Mouse (Mus musculus): ENCODE results near the gene Ube2n.
A peak's percentile ranks its signal among the peaks of the same experiment; 100 is the strongest.

Ube2n gene

DNA sequence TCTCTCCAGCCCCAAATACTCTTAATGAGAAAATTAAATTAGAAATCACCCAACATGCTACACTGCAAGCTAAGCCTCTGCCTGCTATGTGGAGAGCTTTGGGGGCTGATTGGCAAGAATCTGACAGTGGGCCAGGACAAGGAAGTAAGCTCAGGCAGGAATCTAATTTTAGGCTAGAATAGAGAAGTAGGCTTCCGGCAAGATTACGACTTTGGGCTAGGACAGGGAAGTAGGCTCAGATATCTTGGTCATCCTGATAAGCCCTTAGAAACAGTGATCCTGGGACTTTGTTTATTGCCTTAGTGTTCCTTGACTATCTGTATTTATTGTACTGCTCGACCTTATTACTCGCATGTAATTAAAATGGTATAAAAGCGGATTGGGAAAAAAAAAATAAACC lies 20.7 kb upstream of the Ube2n start:
- Histone ChIP-seq H3K4me3 (replicated peaks; ENCODE audit: low read length) (no peak overlapping the region), H3K27me3 (ENCODE audit: insufficient read depth, low read length) (no peaks in the 10 kb centered on the region), H3K36me3 (ENCODE audit: insufficient read depth, low read length) (peaks cover 94% of the 10 kb centered on the region), H3K9me3 (ENCODE audit: low read length) (no peaks in the 10 kb centered on the region), H3K4me1 (replicated peaks; ENCODE audit: low read depth, low read length) (peaks cover 3% of the 10 kb centered on the region; the same call in 1 of the 2 replicates)
- TF ChIP-seq CTCF (conservative IDR thresholded peaks at IDR 0.05; ENCODE audit: low read length) (no peak), POU5F1 (IDR thresholded peaks at IDR 0.05; ENCODE audit: borderline replicate concordance, low read length) (no peak), NANOG (IDR thresholded peaks at IDR 0.05; ENCODE audit: borderline replicate concordance, low read length) (no peak)

DNA sequence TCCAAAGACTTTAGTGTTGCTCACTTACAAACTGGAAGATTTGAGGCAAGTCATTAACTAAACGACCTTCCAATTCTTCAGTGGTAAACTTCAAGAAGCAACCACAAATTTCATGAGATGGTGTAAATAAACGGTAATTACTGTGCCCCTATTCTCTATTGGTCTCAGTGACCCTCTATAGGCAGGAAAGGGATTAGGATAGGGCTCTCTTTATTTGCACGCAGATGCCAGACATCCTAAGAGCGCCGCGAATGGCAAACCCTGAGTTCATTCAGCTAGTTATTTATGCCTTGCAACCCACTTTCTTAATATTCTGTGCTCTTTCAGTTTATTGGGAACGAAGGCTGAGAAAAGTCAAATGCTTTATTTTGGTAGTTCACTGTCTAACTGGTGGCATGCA lies 13.9 kb upstream of the Ube2n start:
- H3K27me3 ChIP-seq (ENCODE audit: insufficient read depth, low read length) = no peaks in the 10 kb centered on the region
- TF ChIP-seq NANOG (IDR thresholded peaks at IDR 0.05; ENCODE audit: borderline replicate concordance, low read length) (no peak), CTCF (conservative IDR thresholded peaks at IDR 0.05; ENCODE audit: low read length) (no peak), POU5F1 (IDR thresholded peaks at IDR 0.05; ENCODE audit: borderline replicate concordance, low read length) (no peak)
- H3K4me1 ChIP-seq (replicated peaks; ENCODE audit: low read depth, low read length) = peaks cover 27% of the 10 kb centered on the region
- H3K4me3 ChIP-seq (replicated peaks; ENCODE audit: low read length) = peak overlapping the region; percentile 95
- H3K36me3 ChIP-seq (ENCODE audit: insufficient read depth, low read length) = peaks cover 34% of the 10 kb centered on the region
- no peaks in the 10 kb centered on the region for H3K9me3 ChIP-seq (ENCODE audit: low read length)

DNA sequence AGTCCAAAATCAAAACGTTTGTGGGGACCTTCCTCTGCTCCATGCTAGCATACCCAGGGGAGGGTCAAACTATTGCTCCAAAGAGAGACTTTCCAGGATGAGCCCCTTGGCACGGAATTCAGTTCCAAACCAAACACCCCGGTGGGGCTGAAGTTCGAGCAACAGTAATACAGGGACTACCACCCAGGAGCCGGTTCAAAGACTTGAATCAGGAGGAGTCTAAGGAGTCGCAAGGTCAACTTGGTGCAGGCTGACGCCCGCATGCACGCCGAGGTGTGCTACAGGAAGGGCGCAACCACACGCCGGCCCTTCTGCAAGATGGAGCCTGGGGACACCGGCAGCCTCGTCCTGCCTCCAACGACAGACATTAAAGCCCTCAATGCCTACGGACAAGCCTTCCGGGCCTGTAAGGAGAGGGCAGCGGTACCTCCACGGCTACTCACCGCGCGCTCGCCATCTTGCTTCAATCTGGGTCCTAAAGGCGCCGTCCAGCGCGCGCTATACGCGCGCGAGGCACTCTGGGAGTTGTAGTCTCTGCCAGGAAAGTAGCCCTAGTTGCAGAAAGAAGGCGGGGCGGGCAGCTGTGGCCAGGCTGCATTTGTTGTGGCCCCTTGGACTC lies 13.4 kb upstream of the Ube2n start, which contains the start of gene Mrpl42:
Gene Mrpl42, minus strand, starts transcription at position 478 of the 619 bp plus-strand sequence.
- Histone ChIP-seq H3K27me3 (ENCODE audit: insufficient read depth, low read length) (no peaks in the 10 kb centered on the region), H3K36me3 (ENCODE audit: insufficient read depth, low read length) (peaks cover 30% of the 10 kb centered on the region), H3K4me1 (replicated peaks; ENCODE audit: low read depth, low read length) (peaks cover 27% of the 10 kb centered on the region), H3K4me3 (replicated peaks; ENCODE audit: low read length) (peak within 1 kb of the TSS; percentile 95), H3K9me3 (ENCODE audit: low read length) (no peaks in the 10 kb centered on the region)
- TF ChIP-seq NANOG (IDR thresholded peaks at IDR 0.05; ENCODE audit: borderline replicate concordance, low read length) (no peak), CTCF (conservative IDR thresholded peaks at IDR 0.05; ENCODE audit: low read length) (no peak)

DNA sequence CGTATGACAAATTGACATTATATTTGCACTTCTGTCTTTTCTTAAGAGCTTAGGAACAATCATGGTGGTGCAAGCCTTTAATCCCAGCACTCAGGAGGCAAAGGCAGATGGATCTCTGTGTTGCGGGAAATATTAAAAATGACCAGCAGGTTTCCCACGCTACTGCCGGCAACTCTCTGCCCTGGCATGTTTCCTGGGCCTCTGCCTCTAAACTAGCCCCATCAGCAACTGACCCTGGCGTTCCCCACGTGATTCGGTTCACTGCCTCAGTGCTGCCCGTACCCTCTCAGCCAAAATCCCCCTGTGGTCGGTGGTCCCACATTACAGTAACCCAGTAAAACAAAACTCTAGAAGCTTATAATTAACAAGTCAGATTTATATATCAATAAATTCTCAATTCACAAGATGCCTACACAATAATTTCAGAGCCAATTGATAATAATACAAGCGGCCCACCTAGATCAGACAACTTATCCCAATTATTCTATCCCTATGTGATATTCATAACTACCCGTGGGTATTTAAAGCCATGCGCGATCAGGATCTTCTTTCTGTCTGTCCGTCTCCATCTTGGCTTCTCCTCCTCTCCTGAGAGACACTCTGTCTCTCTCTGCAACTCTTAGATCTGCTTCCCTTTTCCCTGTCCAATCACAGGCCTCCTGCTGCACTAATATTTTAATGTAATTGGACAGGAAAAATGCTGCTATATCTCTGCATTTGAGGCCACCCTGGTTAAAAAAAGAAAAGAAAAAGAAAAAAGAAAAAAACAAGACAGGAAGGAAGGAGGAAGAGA lies 11.3 kb upstream of the Ube2n start:
- peaks cover 36% of the 10 kb centered on the region for H3K4me1 ChIP-seq (replicated peaks; ENCODE audit: low read depth, low read length)
- H3K9me3 ChIP-seq (ENCODE audit: low read length) = no peaks in the 10 kb centered on the region
- H3K36me3 ChIP-seq (ENCODE audit: insufficient read depth, low read length) = peaks cover 12% of the 10 kb centered on the region
- no peak for TF ChIP-seq CTCF (conservative IDR thresholded peaks at IDR 0.05; ENCODE audit: low read length)
- TF ChIP-seq POU5F1 (IDR thresholded peaks at IDR 0.05; ENCODE audit: borderline replicate concordance, low read length) = no peak
- TF ChIP-seq NANOG (IDR thresholded peaks at IDR 0.05; ENCODE audit: borderline replicate concordance, low read length) = no peak
- no peak overlapping the region for H3K4me3 ChIP-seq (replicated peaks; ENCODE audit: low read length)
- H3K27me3 ChIP-seq (ENCODE audit: insufficient read depth, low read length) = no peaks in the 10 kb centered on the region

DNA sequence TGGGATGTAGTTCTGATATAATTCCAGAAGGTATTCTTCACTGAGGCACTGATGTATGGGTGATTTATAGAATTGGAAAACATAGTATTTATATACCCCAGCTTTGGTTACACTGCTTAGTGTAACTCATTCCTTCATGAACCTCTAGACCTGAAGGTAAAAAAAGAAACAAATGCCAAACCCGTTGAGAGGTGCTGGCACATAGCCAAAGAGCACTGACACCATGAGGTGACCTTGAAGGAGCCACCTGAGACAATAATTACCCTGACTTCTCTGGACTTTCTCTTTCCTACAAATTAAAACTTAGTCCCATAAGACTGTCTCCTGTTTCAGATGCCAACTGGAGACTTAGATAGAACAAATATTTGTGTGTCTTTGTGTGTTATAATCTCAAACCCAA lies 10.6 kb upstream of the Ube2n start:
- Histone ChIP-seq H3K4me1 (replicated peaks; ENCODE audit: low read depth, low read length) (peaks cover 43% of the 10 kb centered on the region), H3K36me3 (ENCODE audit: insufficient read depth, low read length) (peaks cover 7% of the 10 kb centered on the region; the same call in 1 of the 2 replicates), H3K27me3 (ENCODE audit: insufficient read depth, low read length) (no peaks in the 10 kb centered on the region), H3K9me3 (ENCODE audit: low read length) (no peaks in the 10 kb centered on the region), H3K4me3 (replicated peaks; ENCODE audit: low read length) (no peak overlapping the region)
- TF ChIP-seq CTCF (conservative IDR thresholded peaks at IDR 0.05; ENCODE audit: low read length) (no peak), POU5F1 (IDR thresholded peaks at IDR 0.05; ENCODE audit: borderline replicate concordance, low read length) (no peak), NANOG (IDR thresholded peaks at IDR 0.05; ENCODE audit: borderline replicate concordance, low read length) (no peak)

DNA sequence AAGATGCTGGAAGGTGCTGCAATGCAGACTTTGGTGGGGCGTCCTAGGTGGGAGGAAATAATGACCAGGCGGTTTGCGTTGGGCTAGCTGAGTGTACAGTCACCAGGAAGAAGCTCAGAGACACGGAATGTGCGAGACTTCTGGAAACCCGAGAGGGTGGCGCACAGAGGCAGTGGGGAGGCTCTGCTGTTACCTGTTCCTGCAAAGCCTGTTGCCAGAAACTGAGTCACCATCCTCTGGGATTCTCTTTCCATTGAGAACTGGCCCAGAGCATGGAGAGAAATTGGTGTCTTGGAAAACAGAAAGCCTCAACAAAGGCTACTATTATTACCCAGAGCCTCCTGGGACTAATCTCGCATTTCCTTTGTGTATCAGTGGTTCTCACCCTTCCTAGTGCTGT lies 6.8 kb upstream of the Ube2n start:
- no peaks in the 10 kb centered on the region for H3K27me3 ChIP-seq (ENCODE audit: insufficient read depth, low read length)
- H3K4me1 ChIP-seq (replicated peaks; ENCODE audit: low read depth, low read length) = peaks cover 31% of the 10 kb centered on the region
- H3K36me3 ChIP-seq (ENCODE audit: insufficient read depth, low read length) = no peaks in the 10 kb centered on the region
- peak overlapping the region; percentile 30 for H3K4me3 ChIP-seq (replicated peaks; ENCODE audit: low read length)
- H3K9me3 ChIP-seq (ENCODE audit: low read length) = no peaks in the 10 kb centered on the region
- no peak for TF ChIP-seq CTCF (conservative IDR thresholded peaks at IDR 0.05; ENCODE audit: low read length)
- TF ChIP-seq POU5F1 (IDR thresholded peaks at IDR 0.05; ENCODE audit: borderline replicate concordance, low read length) = no peak
- no peak for TF ChIP-seq NANOG (IDR thresholded peaks at IDR 0.05; ENCODE audit: borderline replicate concordance, low read length)

DNA sequence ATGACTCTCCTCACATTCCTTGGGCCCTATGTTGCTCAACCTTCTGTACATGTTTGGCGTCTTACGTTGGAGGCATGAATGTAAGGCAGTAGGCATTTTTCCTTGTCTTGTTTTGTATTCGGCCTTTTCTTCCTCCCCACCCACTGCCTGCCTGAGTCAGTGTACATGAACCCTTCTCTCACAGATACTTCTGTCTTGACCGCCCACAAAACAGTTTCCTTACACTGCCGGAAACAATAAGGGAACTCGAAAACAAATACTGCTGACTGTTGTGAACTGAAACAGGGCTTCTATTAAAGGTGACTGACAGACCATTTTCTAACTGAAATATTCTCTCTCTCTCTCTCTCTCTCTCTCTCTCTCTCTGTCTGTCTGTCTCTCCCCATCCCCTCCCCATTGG lies 6.2 kb upstream of the Ube2n start:
- Histone ChIP-seq H3K4me3 (replicated peaks; ENCODE audit: low read length) (no peak overlapping the region), H3K9me3 (ENCODE audit: low read length) (no peaks in the 10 kb centered on the region), H3K27me3 (ENCODE audit: insufficient read depth, low read length) (no peaks in the 10 kb centered on the region), H3K4me1 (replicated peaks; ENCODE audit: low read depth, low read length) (peaks cover 38% of the 10 kb centered on the region), H3K36me3 (ENCODE audit: insufficient read depth, low read length) (no peaks in the 10 kb centered on the region)
- TF ChIP-seq POU5F1 (IDR thresholded peaks at IDR 0.05; ENCODE audit: borderline replicate concordance, low read length) = no peak
- TF ChIP-seq NANOG (IDR thresholded peaks at IDR 0.05; ENCODE audit: borderline replicate concordance, low read length) = no peak
- no peak for TF ChIP-seq CTCF (conservative IDR thresholded peaks at IDR 0.05; ENCODE audit: low read length)

DNA sequence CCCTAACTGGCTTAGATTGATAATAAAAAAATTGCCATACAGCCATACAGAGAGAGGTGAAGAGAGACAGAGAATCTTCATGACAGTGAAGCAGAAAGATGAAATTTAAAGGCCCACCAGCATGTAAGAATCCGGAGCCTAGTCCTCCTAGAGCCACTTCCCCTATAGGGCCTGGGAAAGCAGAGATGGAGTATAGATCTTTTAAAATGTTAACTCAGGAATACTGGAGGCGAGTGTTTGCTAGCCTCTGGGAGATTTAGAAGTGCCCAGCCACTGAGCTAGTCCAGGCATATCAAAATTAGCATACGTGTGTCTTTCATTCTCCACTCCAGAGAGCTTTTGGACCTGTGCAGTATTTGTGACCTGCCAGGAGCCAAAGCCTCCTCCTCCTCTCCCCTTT lies 5.7 kb upstream of the Ube2n start:
- TF ChIP-seq POU5F1 (IDR thresholded peaks at IDR 0.05; ENCODE audit: borderline replicate concordance, low read length) (no peak), NANOG (IDR thresholded peaks at IDR 0.05; ENCODE audit: borderline replicate concordance, low read length) (no peak), CTCF (conservative IDR thresholded peaks at IDR 0.05; ENCODE audit: low read length) (no peak)

More for the DNA sequence above, 5.7 kb upstream of the Ube2n start:
- no peaks in the 10 kb centered on the region for H3K36me3 ChIP-seq (ENCODE audit: insufficient read depth, low read length)
- no peaks in the 10 kb centered on the region for H3K9me3 ChIP-seq (ENCODE audit: low read length)
- H3K27me3 ChIP-seq (ENCODE audit: insufficient read depth, low read length) = no peaks in the 10 kb centered on the region
- H3K4me3 ChIP-seq (replicated peaks; ENCODE audit: low read length) = no peak overlapping the region
- peaks cover 41% of the 10 kb centered on the region for H3K4me1 ChIP-seq (replicated peaks; ENCODE audit: low read depth, low read length)

All from E14TG2a.4 (cell line).